Mouse (Mus musculus) thymus, adult 2 months (tissue): ENCODE data around the gene Mmp25. TPM values are rescaled to one million over a fixed set of nuclear protein-coding genes. Genes with fewer than 3 reads are reported as not detected.
A peak's percentile ranks its signal among the peaks of the same experiment; 100 is the strongest.

Experiments used
- DNase-seq: peaks from one replicate; pipeline ENCODE4 v3.0.0; 2021
- H3K27ac ChIP-seq: fragments of 200-500 bp; 2 replicates; pipeline ENCODE4 v1.5.1; 2012; ENCODE audit warnings: low read length, control low read depth; ENCODE audit not compliant: control insufficient read depth, insufficient read depth
- H3K27me3 ChIP-seq: fragments of 200-500 bp; 2 replicates; pipeline ENCODE4 v1.6.1; 2012; ENCODE audit warnings: mild to moderate bottlenecking, low read length, moderate library complexity, mixed read lengths; ENCODE audit not compliant: control insufficient read depth, insufficient read depth
- H3K36me3 ChIP-seq: fragments of 200-500 bp; 2 replicates; pipeline ENCODE4 v1.6.1; 2012; ENCODE audit warnings: mild to moderate bottlenecking, low read length, moderate library complexity; ENCODE audit not compliant: control insufficient read depth, insufficient read depth
- H3K4me1 ChIP-seq: fragments of 200-500 bp; replicated peaks from 2 replicates; pipeline ENCODE4 v1.6.1; 2012; ENCODE audit warnings: low read length; ENCODE audit not compliant: control insufficient read depth, insufficient read depth
- H3K4me3 ChIP-seq: fragments of 200-500 bp; 2 replicates; pipeline ENCODE4 v1.5.1; 2012; ENCODE audit warnings: mild to moderate bottlenecking, low read length, control low read depth, moderate library complexity; ENCODE audit not compliant: control insufficient read depth, insufficient read depth
- CTCF ChIP-seq: fragments of 200-500 bp; IDR thresholded peaks from 2 replicates; pipeline ENCODE4 v1.5.1; 2012; ENCODE audit warnings: mild to moderate bottlenecking, control low read depth, low read length, moderate library complexity, borderline replicate concordance; ENCODE audit not compliant: control insufficient read depth, poor library complexity, insufficient read depth; ENCODE audit errors: extremely low read depth
- POLR2A ChIP-seq: fragments of 200-500 bp; IDR thresholded peaks from 2 replicates; pipeline ENCODE4 v1.6.1; 2012; ENCODE audit warnings: mild to moderate bottlenecking, low read length, control low read depth, moderate library complexity; ENCODE audit not compliant: control insufficient read depth, poor library complexity, insufficient read depth; ENCODE audit errors: extremely low read depth
- WGBS: fragments of 180-500 bp; shearing (Covaris S2); methylation state at CpG from one replicate; pipeline ENCODE4 v1.1.7; 2018; 5-methylcytosine and 5-hydroxymethylcytosine counted together
- polyA plus RNA-seq: library from polyadenylated mRNA; depleted of rRNA; stranded (reverse); fragments of >200 nt; gene quantifications from 2 replicates; pipeline ENCODE4 v1.2.3, GENCODE M21; 2012

Gene Mmp25
- polyA plus RNA-seq, 1 experiment = 7.2 TPM

DNA sequence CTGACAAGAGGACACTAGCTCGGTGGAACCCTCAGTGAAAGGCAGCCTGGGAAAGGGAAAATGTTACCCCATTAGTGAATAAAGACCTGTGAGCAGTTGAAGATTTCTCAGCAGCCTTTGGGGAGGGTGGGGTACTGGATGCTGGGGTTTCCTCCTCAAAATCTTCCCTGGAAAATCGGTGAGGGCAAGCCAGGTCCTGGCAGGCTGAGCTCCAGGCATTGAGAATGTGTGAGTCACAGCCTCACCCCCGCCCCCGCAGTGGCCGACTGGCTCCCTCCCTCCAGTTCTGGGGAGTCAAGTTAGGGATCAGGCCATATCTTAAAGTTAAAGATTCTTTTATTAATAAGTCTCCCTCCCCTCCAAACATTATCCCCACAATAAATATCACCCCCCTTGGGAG lies 30.1 kb upstream of the Mmp25 start:
- Histone ChIP-seq H3K4me1 (peaks cover 24% of the 10 kb centered on the region), H3K36me3 (no peaks in the 10 kb centered on the region), H3K27me3 (peaks cover 9% of the 10 kb centered on the region; the same call in 1 of the 2 replicates), H3K4me3 (no peak overlapping the region), H3K27ac (no peak overlapping the region)
- WGBS = 69% methylated on average over 5 of the region's 5 CpGs
- TF ChIP-seq POLR2A (no peak), CTCF (no peak)
- DNase-seq = no peak

DNA sequence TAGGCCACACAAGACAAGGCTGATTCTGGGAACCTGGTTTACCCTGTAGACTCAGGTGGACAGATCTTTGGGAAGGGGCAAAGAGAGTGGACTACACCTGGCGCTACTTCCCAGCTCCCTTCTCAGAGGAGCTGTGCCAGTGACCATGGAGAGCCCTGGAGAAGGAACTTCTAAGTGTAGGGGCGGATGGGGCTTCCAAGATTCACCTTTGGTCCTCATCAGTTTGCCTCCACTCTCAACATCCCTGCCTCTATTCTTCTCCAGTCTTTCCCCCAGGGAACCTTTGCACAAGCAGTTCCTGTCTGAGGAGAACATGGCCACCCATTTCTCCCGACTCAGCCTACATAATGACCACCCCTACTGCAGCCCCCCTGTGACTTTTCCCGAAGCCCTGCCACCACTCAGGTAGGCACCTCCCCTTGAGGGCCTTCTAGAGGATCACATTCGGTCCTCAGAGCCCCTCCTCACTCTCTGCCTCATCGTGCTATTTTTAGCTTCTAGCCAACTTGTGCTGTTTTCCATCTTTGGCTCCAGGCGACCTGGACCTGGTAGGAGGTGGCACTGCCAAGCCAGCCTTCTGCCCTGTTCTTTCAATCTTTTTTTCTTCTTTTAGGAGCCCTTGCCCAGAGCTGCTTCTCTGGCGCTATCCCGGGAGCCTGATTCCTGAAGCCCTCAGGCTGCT lies 29.3 kb upstream of the Mmp25 start:
- peaks cover 4% of the 10 kb centered on the region; the same call in 1 of the 2 replicates for H3K27me3 ChIP-seq
- no peak for TF ChIP-seq CTCF
- TF ChIP-seq POLR2A = no peak
- DNase-seq = no peak
- peak overlapping the region; percentile 77; the same call in 1 of the 2 replicates for H3K4me3 ChIP-seq
- H3K36me3 ChIP-seq = no peaks in the 10 kb centered on the region
- H3K4me1 ChIP-seq = peaks cover 21% of the 10 kb centered on the region
- no peak overlapping the region for H3K27ac ChIP-seq
- WGBS = 65% methylated on average over 9 of the region's 9 CpGs

DNA sequence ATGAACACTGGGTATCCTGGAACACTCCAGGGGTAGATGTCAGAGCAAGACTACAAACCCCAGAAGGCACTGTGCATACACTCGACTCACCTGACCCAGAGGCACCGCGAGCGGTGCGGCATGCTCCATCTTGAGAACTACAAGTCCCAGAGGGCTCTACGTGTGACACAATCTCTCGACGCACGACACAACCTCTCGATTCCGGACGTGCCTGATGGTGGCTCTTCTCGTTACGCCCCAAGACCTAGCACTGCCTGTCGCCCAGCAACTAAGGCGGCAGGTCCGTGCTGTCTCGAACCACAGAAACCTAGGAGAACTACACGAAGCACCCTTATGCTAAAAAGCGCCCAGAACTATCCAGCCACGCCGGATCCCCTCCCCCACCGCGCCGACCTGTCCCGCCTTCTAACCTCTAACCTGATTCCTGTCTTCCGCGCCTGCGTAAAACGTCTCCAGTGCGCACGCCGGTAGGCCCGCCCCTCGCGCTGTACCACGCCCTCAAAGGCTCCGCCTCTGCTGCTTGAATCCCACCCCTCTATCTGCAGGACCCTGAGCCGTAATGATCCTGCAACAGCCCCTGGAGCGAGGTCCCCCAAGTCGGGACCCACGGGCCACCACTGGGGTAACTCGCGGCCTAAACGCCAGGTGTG lies 28.5 kb upstream of the Mmp25 start, which contains the start of the genes Hcfc1r1 and Thoc6:
Gene Hcfc1r1 (plus strand): TSS at position 173 of the 650 bp plus-strand sequence.
Gene Thoc6 (minus strand): TSS at position 459 of the 650 bp plus-strand sequence.
- peak within 1 kb of the TSS; percentile 77 for H3K4me3 ChIP-seq
- peak; percentile 91 for DNase-seq
- H3K36me3 ChIP-seq = peaks cover 5% of the 10 kb centered on the region; the same call in 1 of the 2 replicates
- peaks cover 3% of the 10 kb centered on the region; the same call in 1 of the 2 replicates for H3K27me3 ChIP-seq
- WGBS = under 1% methylated on average over 45 of the region's 45 CpGs
- peak within 1 kb of the TSS; percentile 55 for H3K27ac ChIP-seq
- peaks cover 21% of the 10 kb centered on the region for H3K4me1 ChIP-seq
- TF ChIP-seq CTCF = no peak; the same call in none of the 2 replicates
- TF ChIP-seq POLR2A = peak; percentile 56; the same call in 1 of the 2 replicates

DNA sequence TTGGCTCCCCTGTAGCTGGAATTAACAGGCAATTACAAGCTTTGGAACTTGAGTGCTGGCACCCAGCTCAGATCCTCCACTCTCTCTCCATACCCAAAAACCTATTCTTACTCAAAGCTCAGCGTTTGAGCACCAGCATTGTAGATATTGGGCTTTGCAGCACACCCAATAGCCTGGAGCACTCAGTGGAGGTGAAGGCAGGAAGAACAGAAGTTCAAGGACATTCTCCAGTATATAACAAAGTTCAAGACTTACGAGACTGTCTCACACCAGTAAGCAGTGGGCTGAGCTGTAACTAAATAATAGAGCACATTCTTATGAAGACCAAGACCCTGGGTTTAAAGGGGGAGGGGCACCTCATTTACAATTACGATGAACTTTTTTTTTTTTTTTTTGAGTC lies 27.7 kb upstream of the Mmp25 start:
- Histone ChIP-seq H3K27me3 (peaks cover 3% of the 10 kb centered on the region; the same call in 1 of the 2 replicates), H3K4me1 (peaks cover 21% of the 10 kb centered on the region), H3K36me3 (peaks cover 6% of the 10 kb centered on the region; the same call in 1 of the 2 replicates), H3K27ac (no peak overlapping the region), H3K4me3 (no peak overlapping the region)
- WGBS = 59% methylated on average over 3 of the region's 3 CpGs
- DNase-seq = no peak
- TF ChIP-seq POLR2A (no peak), CTCF (no peak)

DNA sequence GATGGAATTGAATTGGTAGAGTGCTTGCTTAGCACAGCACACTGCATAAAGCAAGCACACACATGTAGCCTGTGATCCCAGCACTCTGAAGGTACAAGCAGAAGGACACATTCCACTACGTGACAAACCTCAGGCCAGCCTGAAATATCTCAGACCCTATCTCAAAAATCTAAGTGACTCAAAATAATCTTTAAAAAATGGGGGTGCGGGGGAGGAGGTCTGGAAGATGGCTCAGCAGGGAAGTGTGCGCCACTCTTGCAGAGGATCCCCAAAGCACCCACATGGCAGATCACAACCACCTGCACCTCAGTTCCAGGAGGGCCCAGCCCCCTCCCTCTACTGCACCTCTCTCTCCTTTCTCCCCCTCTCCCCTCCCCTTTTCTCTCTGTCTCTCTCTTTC lies 26.4 kb upstream of the Mmp25 start:
- no peak overlapping the region for H3K4me3 ChIP-seq
- peaks cover 15% of the 10 kb centered on the region for H3K4me1 ChIP-seq
- no peak for DNase-seq
- H3K27me3 ChIP-seq = peaks cover 2% of the 10 kb centered on the region; the same call in 1 of the 2 replicates
- 94% methylated on average over 3 of the region's 3 CpGs for WGBS
- no peak overlapping the region for H3K27ac ChIP-seq
- H3K36me3 ChIP-seq = peaks cover 6% of the 10 kb centered on the region; the same call in 1 of the 2 replicates
- no peak for TF ChIP-seq CTCF
- TF ChIP-seq POLR2A = no peak

DNA sequence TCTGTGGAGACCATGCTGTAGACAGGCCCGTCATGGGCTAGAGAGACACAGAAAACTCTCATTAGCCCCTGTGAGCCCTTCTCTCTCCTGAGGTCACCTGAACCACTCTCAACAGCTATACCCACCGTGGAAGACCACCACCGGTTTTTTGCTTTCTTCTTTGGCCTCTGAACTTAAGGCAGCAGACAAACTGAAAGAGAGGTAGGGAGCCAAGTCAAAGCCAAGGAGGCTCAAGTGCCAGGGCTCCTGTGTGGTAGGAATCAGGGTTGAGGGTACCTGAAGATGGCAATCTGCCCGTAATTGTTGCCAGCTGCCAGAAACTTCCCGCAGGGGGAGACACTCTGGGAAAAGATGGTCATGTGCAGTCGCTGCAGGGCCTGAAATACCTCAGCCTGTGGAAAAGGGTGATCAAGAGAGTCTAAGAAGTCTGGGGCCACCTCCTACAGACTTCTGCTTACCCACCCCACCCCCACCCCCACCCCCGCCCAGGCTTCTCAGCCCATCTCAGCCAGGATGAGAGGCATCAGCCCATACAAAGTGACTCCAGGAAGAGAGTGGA lies 25.5 kb upstream of the Mmp25 start:
- H3K4me3 ChIP-seq = no peak overlapping the region
- H3K27me3 ChIP-seq = no peaks in the 10 kb centered on the region
- 98% methylated on average over 7 of the region's 7 CpGs for WGBS
- DNase-seq = no peak
- peaks cover 6% of the 10 kb centered on the region for H3K4me1 ChIP-seq
- TF ChIP-seq POLR2A (no peak), CTCF (no peak)
- no peak overlapping the region for H3K27ac ChIP-seq
- H3K36me3 ChIP-seq = peaks cover 6% of the 10 kb centered on the region; the same call in 1 of the 2 replicates
